Mouse (Mus musculus) urinary bladder, postnatal 4 days (tissue): ENCODE data around the gene Kalrn.

Source experiments
- DNase-seq, 2 experiments: peaks; one replicate each; pipeline ENCODE4 v3.0.0; 2021 to 2022; ENCODE audit warnings: low spot score in 2 of 2

Kalrn gene

DNA sequence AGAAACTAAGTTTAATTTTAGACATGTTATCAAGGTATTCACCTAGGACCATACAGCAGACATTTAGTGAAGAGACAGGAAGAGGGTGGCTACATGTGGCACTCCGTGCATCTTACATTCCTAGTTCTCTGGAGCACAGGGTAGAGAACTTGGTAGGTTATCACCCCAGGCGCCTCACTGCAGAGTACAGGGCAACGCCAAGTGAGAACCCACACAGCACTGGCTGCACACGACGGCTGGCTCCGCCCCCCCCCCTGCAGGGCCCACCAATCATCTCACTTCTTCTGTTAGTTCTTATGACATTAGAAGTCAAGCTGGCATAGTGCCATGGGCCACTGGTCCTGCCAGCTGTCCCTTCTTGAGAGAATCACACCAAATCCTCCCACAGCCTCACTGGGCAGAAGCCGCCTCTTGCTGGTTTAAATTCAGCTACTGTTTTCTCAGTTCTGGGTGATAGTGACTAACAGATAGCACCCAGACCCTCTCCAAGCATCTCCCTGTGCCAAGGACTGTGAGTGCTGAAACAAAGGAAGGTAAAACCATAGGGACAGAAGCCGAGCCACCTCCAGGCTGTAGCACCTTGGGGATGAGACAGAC is 133.2 kb downstream of the Kalrn start:
- DNase-seq, result no peak

DNA sequence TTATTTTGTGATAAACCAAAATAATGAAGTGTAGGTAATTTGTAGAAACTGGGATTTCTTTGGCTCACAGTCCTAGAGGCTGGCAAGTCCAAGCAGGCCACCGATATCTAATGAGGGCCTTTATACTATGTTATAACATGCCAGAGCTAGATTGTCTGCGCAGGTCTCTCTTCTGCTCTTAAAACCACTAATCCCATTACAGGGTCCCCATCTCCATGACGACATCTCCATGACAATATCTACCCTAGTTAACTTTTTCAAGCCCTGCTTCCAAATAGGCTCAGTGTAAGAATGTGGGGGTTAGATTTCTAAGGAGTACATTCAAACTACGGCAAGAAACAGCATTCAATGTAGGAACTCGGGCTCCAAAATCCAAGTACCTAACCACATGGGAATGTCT is 143.2 kb downstream of the Kalrn start:
- DNase-seq, result no peak

DNA sequence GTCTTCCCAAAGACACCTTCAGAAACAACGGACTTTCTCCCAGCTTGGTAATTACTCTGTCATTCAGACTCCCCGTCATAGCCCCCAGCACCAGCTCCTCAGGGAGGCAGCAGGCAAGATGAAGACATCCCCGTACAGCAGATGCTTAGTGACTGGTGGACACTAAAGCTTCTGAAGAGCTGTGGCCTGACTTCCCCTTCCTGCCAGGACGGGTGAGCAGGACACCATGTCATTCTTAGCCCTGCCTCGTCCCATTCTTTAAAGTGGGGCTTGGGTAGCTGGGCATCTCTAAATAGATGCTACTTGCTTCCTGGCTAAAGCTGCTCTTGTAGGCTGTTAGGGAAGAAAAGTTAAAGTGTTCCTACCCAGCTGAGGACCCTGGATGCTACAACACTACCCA is 145.7 kb downstream of the Kalrn start:
- DNase-seq, result no peak

- peak in 1 of 2 experiments; percentile 20 for DNase-seq
Observed at GRCm38 (mm10) chr16:34421473-34421872, 151.9 kb downstream of the Kalrn start.

- no peak for DNase-seq
Observed at GRCm38 (mm10) chr16:34417966-34418365, 155.4 kb downstream of the Kalrn start.

DNA sequence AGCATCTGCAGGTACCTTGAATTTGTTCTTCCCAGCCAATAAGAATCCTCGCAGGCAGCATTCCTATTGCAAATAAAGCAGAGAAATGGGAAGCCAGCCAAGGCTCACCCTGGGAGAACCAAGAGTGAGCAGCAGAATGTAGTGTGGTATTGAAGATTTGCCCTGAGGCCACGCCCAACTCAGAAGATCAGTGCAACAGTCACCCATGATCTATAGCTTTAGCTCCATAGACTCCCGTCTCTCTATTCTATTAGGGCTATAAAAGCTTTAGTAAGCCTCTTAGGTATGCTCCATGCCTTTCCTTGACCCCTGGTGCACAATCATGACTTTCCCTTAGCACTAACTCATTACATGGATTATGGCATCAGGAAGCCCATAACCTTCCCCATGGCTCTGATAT is 155.9 kb downstream of the Kalrn start:
- no peak for DNase-seq

DNA sequence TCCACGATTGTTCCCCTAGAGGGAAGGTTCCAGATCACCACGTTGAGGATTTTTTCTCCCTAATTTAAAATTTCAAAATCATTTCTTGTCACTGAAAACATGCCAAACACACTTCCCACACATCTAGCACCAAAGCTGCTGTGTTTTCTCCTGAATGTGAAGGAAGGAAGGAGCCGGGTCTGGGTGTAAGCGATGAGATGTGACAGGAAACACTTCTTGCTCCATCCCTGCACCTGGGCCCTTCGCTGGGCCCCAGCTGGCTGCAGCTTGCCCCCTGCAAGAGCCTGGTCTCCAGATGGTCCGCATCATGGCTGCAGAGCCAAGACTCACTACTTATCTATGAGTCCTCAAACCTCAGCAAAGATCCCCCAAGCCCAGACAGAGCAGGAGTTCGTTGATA is 158.8 kb downstream of the Kalrn start:
- no peak for DNase-seq

DNA sequence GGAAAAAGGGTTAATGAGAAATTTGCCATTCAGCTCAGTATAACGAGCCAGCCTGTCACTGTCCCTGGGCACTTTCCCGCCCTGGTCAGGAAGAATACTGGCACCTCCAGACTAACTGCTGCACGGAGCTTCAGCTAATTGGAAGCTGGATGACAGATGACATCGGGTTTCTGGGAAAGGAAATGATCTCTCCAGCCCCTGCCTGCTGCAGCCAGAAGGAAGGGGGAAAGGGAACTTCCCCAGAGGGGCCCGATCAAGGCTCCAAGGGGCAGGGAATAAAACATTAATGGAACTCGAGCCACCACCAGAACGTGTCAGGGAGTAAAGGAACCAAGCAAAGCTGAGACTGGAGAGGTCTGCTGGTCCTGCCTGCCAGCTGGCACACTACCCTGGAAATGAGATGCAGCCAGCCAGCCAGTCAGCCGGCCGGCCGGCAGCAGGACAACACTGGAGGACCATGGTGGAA is 159.4 kb downstream of the Kalrn start:
- DNase-seq, result no peak

DNA sequence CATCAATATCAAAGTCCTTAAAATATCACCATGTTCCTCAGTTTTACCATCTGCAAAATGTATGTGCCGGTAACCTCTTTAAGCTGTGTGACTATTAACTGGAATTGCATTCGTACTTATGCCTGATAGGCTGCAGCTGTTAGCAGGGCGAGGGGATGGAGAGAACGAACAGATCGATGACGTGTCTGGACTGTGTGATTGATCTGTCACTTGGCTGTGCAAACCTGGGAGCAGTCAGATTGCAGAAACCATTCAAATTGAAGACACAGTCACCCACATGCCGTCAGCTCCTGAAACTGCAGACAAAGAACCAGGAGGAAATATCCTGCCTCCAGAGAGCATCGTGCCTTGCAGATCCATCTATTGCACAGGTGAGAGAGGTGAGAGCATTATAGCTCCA is 166.3 kb downstream of the Kalrn start:
- no peak for DNase-seq

- no peak for DNase-seq
Observed at GRCm38 (mm10) chr16:34405094-34405493, 168.2 kb downstream of the Kalrn start.

DNA sequence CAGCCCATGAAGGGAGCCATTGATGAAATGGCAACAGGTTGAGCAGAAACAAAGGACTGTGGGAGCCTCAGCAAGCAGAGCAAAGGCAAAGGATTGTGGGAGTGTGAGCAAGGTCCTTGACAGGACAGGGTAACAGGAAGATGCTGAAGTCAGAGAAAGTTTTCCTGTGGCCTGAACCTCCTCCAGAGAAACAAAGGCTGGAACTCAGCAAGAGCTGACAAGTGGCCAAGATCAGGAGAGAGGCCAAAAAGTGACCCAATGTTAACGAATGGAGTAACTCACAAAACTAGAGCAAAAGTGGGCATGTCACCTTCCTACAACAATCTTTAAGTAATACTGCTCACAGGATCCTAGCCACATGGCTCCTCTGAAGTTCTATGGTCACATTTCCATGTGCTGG is 172.1 kb downstream of the Kalrn start:
- no peak for DNase-seq

GRCm38 (mm10) chr16:34400102-34400728 is 173.1 kb downstream of the Kalrn start:
- no peak for DNase-seq

DNA sequence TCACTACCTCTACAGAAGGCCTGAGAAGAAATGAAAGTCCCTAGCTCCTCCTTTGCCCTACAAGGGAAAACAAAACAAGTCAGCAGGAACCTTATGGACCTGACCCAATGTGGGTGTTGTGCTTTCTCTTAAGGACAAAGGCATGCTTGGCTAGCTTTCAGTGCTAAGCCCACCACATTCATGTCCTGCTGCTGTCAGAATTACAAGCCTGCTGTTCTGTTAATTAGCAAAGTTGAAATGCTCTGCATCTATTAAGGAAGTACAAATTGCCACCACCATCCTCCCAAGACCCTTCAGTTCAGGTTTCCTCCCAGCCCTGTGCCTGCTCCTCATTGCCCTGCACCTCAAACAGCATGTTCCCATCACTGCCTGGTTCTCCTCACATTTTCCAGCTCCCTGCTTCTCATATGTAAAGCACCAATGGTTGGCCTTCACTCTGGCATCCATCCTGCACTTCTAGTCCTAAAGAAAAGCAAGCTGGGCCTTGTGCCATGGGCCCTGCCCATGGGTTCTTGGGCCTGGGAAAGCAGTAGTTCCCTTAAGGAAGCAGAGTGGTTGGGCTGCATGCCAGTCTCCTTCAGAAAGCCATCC is 178.0 kb downstream of the Kalrn start:
- DNase-seq, result no peak

- no peak for DNase-seq
Observed at GRCm38 (mm10) chr16:34389520-34390271, 183.6 kb downstream of the Kalrn start.

DNA sequence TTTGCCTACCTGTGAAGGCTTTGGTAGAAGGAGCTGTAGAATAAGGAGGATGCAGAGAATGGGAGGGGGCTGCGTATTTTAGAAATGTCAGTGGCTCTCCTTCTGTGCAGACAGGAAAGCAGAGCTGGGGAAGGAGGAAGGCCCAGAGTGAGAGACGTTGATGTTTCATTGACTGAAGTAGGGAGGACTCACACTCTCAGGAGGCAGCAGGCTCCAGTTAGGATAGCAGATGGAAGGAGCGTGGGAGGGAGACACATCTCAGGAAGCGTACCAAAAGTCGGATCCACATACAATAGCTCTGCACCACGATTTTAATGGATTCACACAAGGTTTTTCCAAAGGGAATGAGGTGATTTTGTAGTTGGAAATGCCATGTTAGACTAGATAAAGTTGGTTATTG is 184.5 kb downstream of the Kalrn start:
- DNase-seq, result no peak

- DNase-seq, result no peak
Observed at GRCm38 (mm10) chr16:34385065-34385464, 188.3 kb downstream of the Kalrn start.

DNA sequence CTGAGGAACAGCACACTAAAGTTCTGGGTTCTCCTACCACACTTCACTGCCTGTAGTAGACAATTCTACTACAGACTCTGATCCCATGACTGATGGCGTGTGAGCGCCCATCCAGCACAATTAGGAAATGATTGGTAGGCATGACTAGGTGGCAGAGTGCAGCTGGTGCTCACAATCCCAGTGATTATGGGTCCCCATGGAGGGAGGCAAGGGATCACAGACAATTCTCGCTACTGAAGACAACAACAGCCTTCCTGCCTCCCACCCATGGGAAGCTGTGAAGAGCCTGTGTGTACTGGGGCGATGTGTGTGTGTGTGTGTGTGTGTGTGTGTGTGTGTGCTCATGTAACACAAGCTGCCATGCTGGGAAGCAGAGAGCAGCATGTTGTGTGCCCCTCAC is 190.3 kb downstream of the Kalrn start:
- no peak for DNase-seq

DNA sequence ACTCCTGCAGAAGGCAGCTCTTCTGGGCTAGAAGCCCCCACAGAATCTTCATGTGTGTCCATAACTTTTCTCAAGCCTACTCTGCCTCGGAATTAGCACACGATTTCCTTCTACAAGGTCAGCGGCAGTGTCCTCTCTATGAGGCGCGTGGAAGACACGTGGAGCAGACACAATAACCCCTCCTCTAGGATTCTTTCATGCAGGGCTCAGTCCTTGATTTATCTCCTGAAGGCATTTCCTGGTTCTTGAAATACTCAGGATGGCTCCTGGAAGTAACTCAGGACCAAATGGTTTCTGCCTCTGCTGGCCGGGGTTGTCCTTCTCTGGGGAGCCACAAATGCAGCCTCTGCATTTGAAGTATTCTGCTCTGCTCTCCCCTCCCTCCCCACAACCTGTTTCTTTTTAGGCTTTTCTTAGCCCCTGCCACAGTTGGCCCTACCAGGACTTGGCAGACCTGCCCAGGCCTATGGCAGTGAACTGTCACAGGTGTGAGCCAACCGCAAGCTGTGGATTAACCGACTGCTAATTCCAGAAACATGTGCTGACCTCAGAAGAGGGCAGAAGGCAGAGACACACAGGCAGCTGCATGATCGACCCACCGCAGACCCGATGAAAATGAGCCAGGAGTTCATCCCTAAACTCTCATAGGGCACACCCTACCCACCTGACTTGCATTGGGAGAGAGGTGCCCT is 197.0 kb downstream of the Kalrn start:
- DNase-seq, result no peak

GRCm38 (mm10) chr16:34373519-34373918 is 199.8 kb downstream of the Kalrn start:
- DNase-seq, result no peak

DNA sequence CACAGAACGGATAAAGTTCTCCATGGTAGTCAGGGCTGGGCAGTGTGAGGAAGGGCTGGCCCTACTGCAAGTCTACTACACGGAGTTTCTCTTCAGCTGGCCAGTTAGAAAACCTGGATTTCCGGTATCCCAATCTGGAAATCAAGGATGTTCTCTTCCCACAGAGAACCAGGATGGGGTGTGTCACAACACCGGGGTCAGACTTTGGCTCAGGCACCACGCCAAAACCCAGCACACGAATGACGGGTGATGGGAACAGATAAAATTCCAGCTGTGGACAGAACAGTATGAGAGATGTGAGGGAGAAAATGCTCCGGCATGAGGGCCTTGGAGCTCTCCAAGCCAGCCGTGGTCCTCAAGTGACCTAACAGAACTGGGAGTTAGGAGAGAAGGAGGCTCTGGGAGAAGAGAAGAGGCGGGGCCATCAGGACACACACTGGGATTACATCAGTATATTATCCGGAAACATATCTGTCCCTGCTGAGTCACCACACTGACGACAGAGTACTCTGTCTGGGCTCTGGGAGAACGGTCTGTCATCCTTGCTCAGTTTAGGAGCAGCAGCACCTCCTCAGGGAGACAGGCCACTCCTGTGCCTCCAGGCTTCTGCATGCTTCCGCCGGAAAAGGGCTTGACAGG is 201.1 kb downstream of the Kalrn start:
- DNase-seq, result peak in 1 of 2 experiments; percentile 32

DNA sequence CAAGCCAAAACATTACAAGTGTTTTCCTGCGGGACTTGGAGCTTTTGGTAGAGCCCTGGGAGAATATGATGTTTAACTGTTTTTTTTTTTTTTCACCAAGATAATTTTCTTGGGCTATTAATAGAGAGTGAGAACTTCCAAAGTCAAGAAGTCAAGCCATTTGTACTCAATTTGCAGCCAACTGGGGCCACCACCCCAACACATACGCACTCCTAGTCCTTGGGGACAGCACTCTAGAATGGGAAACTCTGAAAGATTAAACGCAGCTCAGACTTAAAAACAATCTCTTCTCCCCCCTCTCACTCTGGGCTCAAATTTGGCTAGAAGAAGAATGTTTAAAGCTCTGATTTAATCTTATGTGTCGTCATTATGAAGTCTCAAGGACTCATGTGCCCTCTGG is 214.1 kb downstream of the Kalrn start:
- no peak for DNase-seq

DNA sequence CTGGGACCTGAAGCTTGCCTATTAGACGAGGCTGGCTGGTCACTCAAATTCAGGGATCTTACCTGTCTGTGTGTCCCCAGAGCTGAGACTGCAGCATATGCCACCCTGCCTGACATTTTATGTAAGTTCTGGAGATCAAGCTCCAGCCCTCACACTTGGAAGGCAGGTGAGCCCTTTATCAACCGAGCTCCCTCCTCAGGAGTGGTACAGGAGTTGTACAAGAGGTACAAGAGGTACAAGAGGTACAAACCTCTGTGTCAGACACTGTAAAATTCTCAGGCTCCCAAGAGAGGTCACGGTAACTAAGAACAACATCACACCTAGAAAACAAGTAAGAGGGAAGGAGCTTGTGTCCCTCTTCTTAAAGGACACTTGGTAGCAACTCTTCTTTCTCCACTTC is 217.8 kb downstream of the Kalrn start:
- no peak for DNase-seq
